Mouse (Mus musculus) embryonic facial prominence, embryonic 14.5 days (tissue): ENCODE results near the gene Tnfrsf8. TPM values are rescaled to one million over a fixed set of nuclear protein-coding genes. Genes with fewer than 3 reads are reported as not detected.
A peak's percentile ranks its signal among the peaks of the same experiment; 100 is the strongest.

Experiments used
- ATAC-seq: fragments of 200-750 bp; cut with Nextera tagmentation; 2 replicates; pipeline ENCODE4 v1.8.0; 2017; ENCODE audit warnings: low read depth, moderate number of reproducible peaks, moderate TSS enrichment
- DNase-seq: peaks from one replicate; pipeline ENCODE4 v3.0.0-alpha.2; 2015; ENCODE audit warnings: low spot score
- H3K27ac ChIP-seq: fragments of 300-500 bp; sonication (generic); replicated peaks from 2 replicates; pipeline ENCODE4 v1.5.1; 2014; ENCODE audit warnings: low read depth, mild to moderate bottlenecking, low read length, moderate library complexity
- H3K27me3 ChIP-seq: fragments of 300-500 bp; sonication (generic); replicated peaks from 2 replicates; pipeline ENCODE4 v1.6.1; 2014; ENCODE audit warnings: low read length; ENCODE audit not compliant: control insufficient read depth, insufficient read depth
- H3K36me3 ChIP-seq: fragments of 300-500 bp; sonication (generic); 2 replicates; pipeline ENCODE4 v1.6.1; 2014; ENCODE audit warnings: low read length, mixed read lengths; ENCODE audit not compliant: control insufficient read depth, insufficient read depth
- H3K4me1 ChIP-seq: fragments of 300-500 bp; sonication (generic); 2 replicates; pipeline ENCODE4 v1.6.1; 2014; ENCODE audit warnings: antibody characterized with exemption, low read length; ENCODE audit not compliant: control insufficient read depth, insufficient read depth
- H3K4me2 ChIP-seq: fragments of 300-500 bp; sonication (generic); 2 replicates; pipeline ENCODE4 v1.6.1; 2014; ENCODE audit warnings: low read depth, mild to moderate bottlenecking, low read length, moderate library complexity, mixed read lengths
- H3K4me3 ChIP-seq: fragments of 300-500 bp; sonication (generic); 2 replicates; pipeline ENCODE4 v1.5.1; 2014; ENCODE audit warnings: low read depth, mild to moderate bottlenecking, low read length
- H3K9ac ChIP-seq: fragments of 300-500 bp; sonication (generic); 2 replicates; pipeline ENCODE4 v1.6.1; 2014; ENCODE audit warnings: low read depth, mild to moderate bottlenecking, low read length, moderate library complexity, mixed read lengths
- H3K9me3 ChIP-seq: fragments of 300-500 bp; sonication (generic); 2 replicates; pipeline ENCODE4 v1.6.1; 2016; ENCODE audit warnings: low read length; ENCODE audit not compliant: control insufficient read depth
- WGBS: fragments of 180-500 bp; shearing (Covaris S2); extraction: QIAGEN DNeasy Blood & Tissue Kit; methylation state at CpG from one replicate; pipeline ENCODE4 v1.1.7; 2014; 5-methylcytosine and 5-hydroxymethylcytosine counted together
- polyA plus RNA-seq: library from polyadenylated mRNA; unstranded; fragments of >200 nt; fragmentation: Nextera tagmentation; extraction: Ambion mirVana; gene quantifications from 2 replicates; pipeline ENCODE4 v1.2.1, GENCODE M21; 2014

Gene Tnfrsf8
- polyA plus RNA-seq, 1 experiment from 2014 or later = 0.18 TPM

DNA sequence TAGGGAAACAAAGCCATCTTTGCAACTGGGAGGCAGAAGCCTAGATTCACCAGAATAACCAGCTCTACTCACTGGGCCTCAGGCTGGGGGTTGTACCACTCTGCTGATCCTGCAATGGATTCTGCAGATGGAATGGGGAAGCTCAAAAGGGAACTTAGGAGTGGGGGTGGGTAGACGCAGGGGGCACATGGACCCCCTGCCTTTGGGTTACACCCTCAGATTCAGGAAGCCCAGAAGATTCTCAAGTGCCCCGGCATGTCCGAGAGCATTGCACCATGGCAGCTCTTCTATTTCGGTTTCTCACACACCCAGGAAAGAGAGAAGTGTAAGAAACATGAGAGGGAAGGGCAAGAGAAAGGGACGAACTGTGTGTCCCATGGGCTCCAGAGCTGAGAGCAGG is 44.8 kb downstream of the Tnfrsf8 start:
- ATAC-seq = no peak
- no peaks in the 10 kb centered on the region for H3K27me3 ChIP-seq
- DNase-seq = no peak
- no peak overlapping the region for H3K9ac ChIP-seq
- H3K4me1 ChIP-seq = no peaks in the 10 kb centered on the region
- H3K36me3 ChIP-seq = no peaks in the 10 kb centered on the region
- 86% methylated on average over 5 of the region's 5 CpGs for WGBS
- no peak overlapping the region for H3K4me3 ChIP-seq
- no peaks in the 10 kb centered on the region for H3K9me3 ChIP-seq
- no peak overlapping the region for H3K4me2 ChIP-seq
- no peak overlapping the region for H3K27ac ChIP-seq

DNA sequence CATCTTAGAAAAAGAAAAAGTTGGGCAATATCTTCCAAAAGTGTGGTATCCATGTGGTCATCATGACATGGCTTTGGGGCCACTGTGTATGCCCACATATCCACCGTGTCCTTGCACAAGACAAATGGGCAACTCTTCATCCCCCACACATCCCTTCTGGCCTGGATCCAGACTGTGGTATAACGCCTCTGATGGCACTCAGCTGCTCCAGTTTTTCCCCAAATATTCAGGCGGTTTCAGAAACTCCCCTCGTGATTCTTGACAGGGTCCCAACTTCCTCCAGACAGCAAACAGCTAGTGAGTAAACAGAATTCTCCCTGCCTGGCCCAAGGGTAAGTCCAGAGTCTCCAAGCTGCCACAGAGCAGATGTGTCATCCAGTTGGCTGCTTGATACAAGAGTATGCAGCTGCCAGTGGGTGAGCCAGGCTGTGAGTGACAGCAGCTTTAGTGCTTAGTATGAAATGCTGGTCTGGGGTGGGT is 47.3 kb downstream of the Tnfrsf8 start:
- Histone ChIP-seq H3K27me3 (no peaks in the 10 kb centered on the region), H3K27ac (no peak overlapping the region), H3K4me3 (no peak overlapping the region), H3K4me1 (no peaks in the 10 kb centered on the region), H3K9me3 (no peaks in the 10 kb centered on the region), H3K4me2 (no peak overlapping the region), H3K36me3 (no peaks in the 10 kb centered on the region), H3K9ac (no peak overlapping the region)
- DNase-seq = peak; percentile 33
- WGBS = 58% methylated on average over 4 of the region's 4 CpGs
- ATAC-seq = peak; percentile 67; the same call in 1 of the 2 replicates

DNA sequence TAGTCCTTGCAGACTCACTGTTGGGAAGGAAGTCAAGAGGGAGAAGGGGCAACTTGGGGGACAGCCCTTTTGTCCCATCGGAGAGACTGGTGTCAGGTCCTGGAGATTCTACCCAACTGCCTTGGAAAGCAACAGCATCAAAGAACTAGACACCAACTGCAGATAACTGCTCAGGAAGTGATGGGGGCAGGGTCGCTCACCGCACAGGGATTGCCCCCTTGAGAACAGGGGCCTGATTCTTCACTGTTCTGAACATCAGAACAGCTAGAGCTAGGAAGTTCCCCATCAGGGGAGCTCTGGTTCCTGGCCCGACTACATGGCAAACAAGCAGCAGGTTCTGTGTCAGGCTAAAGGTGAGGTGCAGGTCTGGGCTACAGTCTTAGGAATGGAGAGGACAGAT is 48.5 kb downstream of the Tnfrsf8 start:
- 75% methylated on average over 4 of the region's 4 CpGs for WGBS
- Histone ChIP-seq H3K9me3 (no peaks in the 10 kb centered on the region), H3K4me1 (no peaks in the 10 kb centered on the region), H3K27ac (no peak overlapping the region), H3K36me3 (no peaks in the 10 kb centered on the region), H3K4me2 (no peak overlapping the region), H3K9ac (no peak overlapping the region), H3K27me3 (no peaks in the 10 kb centered on the region), H3K4me3 (no peak overlapping the region)
- DNase-seq (no peak), ATAC-seq (no peak)

DNA sequence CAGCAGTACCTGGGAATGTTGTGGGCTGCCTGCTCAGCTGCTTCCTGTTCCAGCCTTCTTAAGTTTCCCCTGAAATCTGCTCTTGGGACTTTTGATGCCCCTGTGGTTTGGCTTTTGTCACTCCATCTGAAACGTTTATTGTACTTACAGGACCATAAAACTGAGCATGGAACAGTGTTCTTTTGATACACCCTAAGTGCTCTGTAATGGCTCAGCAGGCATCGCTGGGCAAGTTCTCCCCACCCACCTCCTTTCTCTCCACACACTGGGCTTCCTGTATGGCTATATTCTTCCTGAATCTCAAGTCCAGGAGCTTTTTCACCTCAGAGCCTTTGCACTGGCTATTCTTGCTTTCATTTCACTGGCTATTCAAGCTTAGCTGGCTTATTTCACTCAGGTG is 50.2 kb downstream of the Tnfrsf8 start:
- ATAC-seq = no peak
- 34% methylated on average over 2 of the region's 2 CpGs for WGBS

DNA sequence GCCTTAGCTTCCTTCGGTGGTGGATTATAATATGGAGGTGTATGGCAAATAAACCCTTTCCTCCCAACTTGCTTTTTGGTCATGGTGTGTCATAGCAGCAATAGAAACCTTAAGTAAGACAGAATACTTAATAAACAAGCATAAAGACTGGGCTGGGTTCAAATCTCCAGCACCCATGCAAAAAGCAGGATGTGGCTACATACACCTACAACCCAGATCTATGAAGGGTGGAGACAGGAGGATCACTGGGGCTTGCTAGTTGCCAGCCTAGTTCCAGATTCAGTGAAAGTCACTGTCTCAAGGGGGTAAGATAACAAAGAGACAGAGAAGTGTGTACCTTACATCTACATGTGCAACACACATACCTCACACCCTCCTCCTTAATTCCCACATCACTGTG is 51.4 kb downstream of the Tnfrsf8 start:
- H3K9me3 ChIP-seq = no peaks in the 10 kb centered on the region
- no peaks in the 10 kb centered on the region for H3K4me1 ChIP-seq
- H3K27ac ChIP-seq = no peak overlapping the region
- H3K9ac ChIP-seq = no peak overlapping the region
- 88% methylated on average over 1 of the region's 1 CpGs for WGBS
- no peaks in the 10 kb centered on the region for H3K27me3 ChIP-seq
- H3K4me3 ChIP-seq = no peak overlapping the region
- ATAC-seq = no peak
- no peaks in the 10 kb centered on the region for H3K36me3 ChIP-seq
- DNase-seq = no peak
- H3K4me2 ChIP-seq = no peak overlapping the region

More for the DNA sequence above, 50.2 kb downstream of the Tnfrsf8 start:
- Histone ChIP-seq H3K4me2 (no peak overlapping the region), H3K9me3 (no peaks in the 10 kb centered on the region), H3K36me3 (no peaks in the 10 kb centered on the region), H3K27ac (no peak overlapping the region), H3K27me3 (no peaks in the 10 kb centered on the region), H3K4me3 (no peak overlapping the region), H3K9ac (no peak overlapping the region), H3K4me1 (no peaks in the 10 kb centered on the region)
- DNase-seq = no peak

DNA sequence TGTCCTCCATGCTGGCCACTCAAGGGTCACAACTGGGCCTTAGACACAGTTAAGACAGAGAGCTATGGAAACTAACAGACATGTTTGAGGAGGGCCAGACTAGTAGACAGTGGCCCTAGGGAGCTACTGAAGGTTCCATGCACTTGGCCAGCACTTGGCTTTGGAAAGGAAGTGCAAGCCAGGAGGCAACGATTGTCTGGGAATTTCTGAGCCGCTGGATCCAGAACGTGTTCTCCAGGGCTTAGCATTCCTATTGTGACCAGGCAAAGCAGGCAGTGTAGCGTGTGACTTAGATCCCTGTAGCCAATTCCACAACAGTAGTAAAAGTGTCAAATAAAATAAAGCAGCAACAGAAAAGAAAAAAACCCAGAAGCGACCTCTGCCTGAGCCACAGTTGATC is 54.2 kb downstream of the Tnfrsf8 start:
- H3K27me3 ChIP-seq = no peaks in the 10 kb centered on the region
- ATAC-seq (no peak), DNase-seq (no peak)
- H3K27ac ChIP-seq = no peak overlapping the region
- H3K9me3 ChIP-seq = no peaks in the 10 kb centered on the region
- 84% methylated on average over 5 of the region's 5 CpGs for WGBS
- H3K36me3 ChIP-seq = no peaks in the 10 kb centered on the region
- H3K4me3 ChIP-seq = no peak overlapping the region
- no peak overlapping the region for H3K9ac ChIP-seq
- no peak overlapping the region for H3K4me2 ChIP-seq
- H3K4me1 ChIP-seq = no peaks in the 10 kb centered on the region

DNA sequence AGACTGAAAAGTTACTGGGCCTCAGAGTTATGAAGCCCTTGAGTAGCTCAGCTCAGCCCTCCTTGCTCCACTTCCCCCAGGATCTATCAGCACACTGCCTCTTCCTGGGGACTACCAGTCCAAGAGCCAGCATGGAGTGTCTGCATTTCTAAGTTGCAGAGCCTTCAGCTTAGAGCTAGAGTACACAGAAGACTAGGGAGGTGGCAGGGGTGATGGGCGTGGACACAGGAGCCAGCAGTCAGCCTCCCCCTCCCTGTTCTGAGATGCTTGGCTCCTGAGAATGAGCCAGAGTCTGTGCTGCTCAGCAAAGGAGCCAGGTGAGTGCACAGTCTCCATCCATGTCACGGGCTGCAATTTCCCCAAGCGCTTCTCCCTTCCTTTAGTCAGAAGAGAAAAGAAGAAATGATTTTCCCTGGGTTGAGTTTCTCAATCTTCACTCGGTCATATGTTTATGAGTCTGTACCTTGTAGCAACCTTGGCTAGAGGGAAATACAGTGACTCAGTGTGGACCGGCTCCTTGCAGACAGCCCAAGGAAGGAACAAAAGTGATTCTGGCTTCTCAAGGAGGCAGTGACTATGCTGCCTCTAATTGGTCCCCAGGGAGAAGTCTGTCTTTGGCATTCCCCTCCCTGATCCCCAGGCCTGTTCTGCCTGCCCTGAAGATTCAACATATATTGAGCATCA is 57.1 kb downstream of the Tnfrsf8 start:
- Histone ChIP-seq H3K4me1 (no peaks in the 10 kb centered on the region), H3K9me3 (no peaks in the 10 kb centered on the region), H3K36me3 (no peaks in the 10 kb centered on the region), H3K27me3 (no peaks in the 10 kb centered on the region), H3K4me3 (no peak overlapping the region), H3K4me2 (no peak overlapping the region), H3K27ac (no peak overlapping the region), H3K9ac (no peak overlapping the region)
- no peak for ATAC-seq
- WGBS = 65% methylated on average over 5 of the region's 5 CpGs
- no peak for DNase-seq

DNA sequence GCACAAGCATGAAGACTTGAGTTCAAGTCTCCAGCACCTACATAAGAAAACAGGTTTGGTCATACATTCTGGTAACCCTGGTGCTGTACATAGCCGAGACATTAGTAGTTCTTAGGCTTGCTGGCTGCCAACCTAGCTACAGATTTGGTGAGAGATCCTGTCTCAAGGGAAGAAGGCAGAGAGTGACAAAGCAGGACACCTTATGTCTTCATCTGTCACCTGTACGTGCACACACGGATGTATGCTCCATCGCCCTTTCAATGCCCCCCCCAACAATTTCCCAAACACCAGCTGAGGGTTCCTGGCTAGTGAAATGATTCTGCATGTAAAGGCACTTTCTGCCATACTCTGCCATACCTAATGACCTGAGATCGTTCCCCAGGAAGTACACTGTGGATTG is 58.8 kb downstream of the Tnfrsf8 start:
- ATAC-seq = no peak
- Histone ChIP-seq H3K27ac (no peak overlapping the region), H3K9me3 (no peaks in the 10 kb centered on the region), H3K27me3 (no peaks in the 10 kb centered on the region), H3K36me3 (no peaks in the 10 kb centered on the region), H3K4me1 (no peaks in the 10 kb centered on the region), H3K4me3 (no peak overlapping the region), H3K4me2 (no peak overlapping the region), H3K9ac (no peak overlapping the region)
- DNase-seq = no peak
- whole genome bisulfite sequencing = 86% methylated on average over 5 of the region's 5 CpGs

DNA sequence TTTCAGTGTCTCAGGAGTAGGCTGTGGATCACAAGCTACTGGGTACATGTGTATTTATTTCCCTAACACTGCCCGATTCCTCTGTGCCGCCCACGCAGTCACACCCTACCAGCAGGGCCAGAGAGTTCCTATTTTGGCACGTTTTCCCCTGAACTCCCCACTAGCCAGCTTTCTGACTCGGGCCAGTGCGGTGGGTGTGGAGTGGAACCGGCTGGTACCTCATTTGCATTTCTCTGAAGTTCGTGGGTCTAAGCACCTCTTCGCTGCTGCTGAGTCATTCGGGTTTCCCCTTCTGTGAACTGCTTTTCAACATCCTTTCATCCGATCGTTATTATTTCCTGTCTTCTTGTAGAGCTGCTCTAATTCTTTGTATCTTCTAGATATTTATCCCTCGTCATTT is 60.5 kb downstream of the Tnfrsf8 start:
- no peak overlapping the region for H3K4me2 ChIP-seq
- no peaks in the 10 kb centered on the region for H3K9me3 ChIP-seq
- no peak overlapping the region for H3K27ac ChIP-seq
- ATAC-seq (no peak), DNase-seq (no peak)
- 54% methylated on average over 13 of the region's 13 CpGs for WGBS
- no peak overlapping the region for H3K9ac ChIP-seq
- no peak overlapping the region for H3K4me3 ChIP-seq
- H3K27me3 ChIP-seq = no peaks in the 10 kb centered on the region
- H3K36me3 ChIP-seq = no peaks in the 10 kb centered on the region
- H3K4me1 ChIP-seq = no peaks in the 10 kb centered on the region
